ENCODE assay signal across 8 mouse cellular contexts in genomic region chr15:25713587-25714361, GRCm38 (mm10).
A peak's percentile ranks its signal among the peaks of the same experiment; 100 is the strongest.
DNase-seq lines count a peak whose midpoint lies in the region; ATAC-seq lines count a peak whose summit lies in the region.

No protein-coding gene starts in this region.

- peak; percentile 44; the same call in 1 of the 2 replicates for ATAC-seq in kidney, embryonic 16.5 days (ENCODE audit: low FRiP score, low TSS enrichment)
- ATAC-seq in liver, embryonic 16.5 days (ENCODE audit: low read depth): peak; percentile 85
- no peak for ATAC-seq in erythroid progenitor cell, adult 5-6 weeks (replicated peaks; ENCODE audit: low FRiP score, poor library complexity, severe bottlenecking)

- H3K9ac ChIP-seq in kidney, embryonic 16.5 days (replicated peaks; ENCODE audit: low read length): no peak overlapping the region
- H3K9ac ChIP-seq in liver, embryonic 16.5 days (ENCODE audit: low read depth, low read length): no peak overlapping the region

- no peaks in the 10 kb centered on the region for H3K9me3 ChIP-seq in kidney, embryonic 16.5 days (ENCODE audit: low read length)
- no peaks in the 10 kb centered on the region for H3K9me3 ChIP-seq in liver, embryonic 16.5 days (replicated peaks; ENCODE audit: control insufficient read depth, low read length)

- H3K27me3 ChIP-seq in kidney, embryonic 16.5 days (ENCODE audit: insufficient read depth, low read length): no peaks in the 10 kb centered on the region
- no peaks in the 10 kb centered on the region for H3K27me3 ChIP-seq in liver, embryonic 16.5 days (ENCODE audit: control insufficient read depth, insufficient read depth, low read depth, low read length)

- peaks cover 12% of the 10 kb centered on the region; the same call in 1 of the 2 replicates for H3K36me3 ChIP-seq in kidney, embryonic 16.5 days (ENCODE audit: insufficient read depth, low read length)
- H3K36me3 ChIP-seq in liver, embryonic 16.5 days (ENCODE audit: control insufficient read depth, insufficient read depth): no peaks in the 10 kb centered on the region

- H3K4me3 ChIP-seq in kidney, embryonic 16.5 days (ENCODE audit: low read length): no peak overlapping the region
- H3K4me3 ChIP-seq in liver, embryonic 16.5 days (ENCODE audit: low read depth, low read length): no peak overlapping the region

- peaks cover 24% of the 10 kb centered on the region for H3K4me1 ChIP-seq in kidney, embryonic 16.5 days (ENCODE audit: insufficient read depth, low read length)
- peaks cover 3% of the 10 kb centered on the region; the same call in 1 of the 2 replicates for H3K4me1 ChIP-seq in liver, embryonic 16.5 days (ENCODE audit: control insufficient read depth, low read depth, low read length)

- DNase-seq in heart, adult 11 months: peak; percentile 88
- no peak for DNase-seq in heart, adult 8-10 months (ENCODE audit: low spot score)
- peak; percentile 91 to 92 for DNase-seq in cerebellum, postnatal 25 days
- peak; percentile 39 for DNase-seq in telencephalon, adult 2 months (ENCODE audit: low read depth, low spot score)
- no peak for DNase-seq in urinary bladder, postnatal 4 days (ENCODE audit: low spot score in 2 of 2)

- peak overlapping the region; percentile 29; the same call in 1 of the 2 replicates for H3K27ac ChIP-seq in kidney, embryonic 16.5 days (ENCODE audit: low read length)
- peak overlapping the region; percentile 71 for H3K27ac ChIP-seq in liver, embryonic 16.5 days (ENCODE audit: low read length)

- 64% methylated on average over 38 of the region's 38 CpGs for whole genome bisulfite sequencing in kidney, embryonic 16.5 days
- WGBS in liver, embryonic 16.5 days (ENCODE audit: insufficient replicate concordance): 71% methylated on average over 38 of the region's 38 CpGs

- H3K4me2 ChIP-seq in kidney, embryonic 16.5 days (replicated peaks; ENCODE audit: low read depth, low read length): peak overlapping the region; percentile 7
- H3K4me2 ChIP-seq in liver, embryonic 16.5 days (ENCODE audit: low read depth, low read length): peak overlapping the region; percentile 20; the same call in 1 of the 2 replicates

Comparison
In these comparisons a context has a peak if more than half of its experiments do, and no peak if none do; other contexts are left out.
1. DNase-seq: peak in heart, adult 11 months (single experiment), cerebellum, postnatal 25 days (2 of 2) and telencephalon, adult 2 months (single experiment); none in heart, adult 8-10 months (single experiment) and urinary bladder, postnatal 4 days (0 of 2).